Mouse (Mus musculus) MEL (cell line): ENCODE measurements around the gene Hspg2. TPM values are rescaled to one million over a fixed set of nuclear protein-coding genes. Genes with fewer than 3 reads are reported as not detected.

Source experiments
- DNase-seq: peaks from one replicate; pipeline ENCODE4 v3.0.0; 2011; ENCODE audit warnings: low read depth, low spot score
- H3K27ac ChIP-seq: 2 replicates; pipeline ENCODE4 v1.5.1; 2012; ENCODE audit warnings: low read depth, mild to moderate bottlenecking, control low read depth, low read length, moderate library complexity; ENCODE audit not compliant: control insufficient read depth
- H3K27me3 ChIP-seq, 2 experiments: fragments of 150-350 bp in 1 of 2; sonication (generic) in 1 of 2; 2 replicates each; pipeline ENCODE4 v1.6.1; 2012; ENCODE audit warnings: low read length in 2 of 2, mild to moderate bottlenecking in 2 of 2, improper control_type of control experiment in 1 of 2, moderate library complexity in 1 of 2; ENCODE audit not compliant: insufficient read depth in 2 of 2, control insufficient read depth in 1 of 2
- H3K36me3 ChIP-seq, 2 experiments: 2 replicates each; pipeline ENCODE4 v1.6.1; 2012 to 2014; ENCODE audit warnings: low read length in 2 of 2, improper control_type of control experiment in 1 of 2, inconsistent platforms in 1 of 2, mild to moderate bottlenecking in 1 of 2; ENCODE audit not compliant: insufficient read depth in 2 of 2, control insufficient read depth in 1 of 2
- H3K4me1 ChIP-seq, 2 experiments: fragments of 150-350 bp in 1 of 2; sonication (generic) in 1 of 2; 2 replicates each; pipeline ENCODE4 v1.6.1; 2012; ENCODE audit warnings: low read length in 2 of 2, improper control_type of control experiment in 1 of 2, mild to moderate bottlenecking in 1 of 2; ENCODE audit not compliant: insufficient read depth in 2 of 2, control insufficient read depth in 1 of 2
- H3K4me3 ChIP-seq, 2 experiments: fragments of 150-350 bp in 1 of 2; sonication (generic) in 1 of 2; 2 replicates each; pipeline ENCODE4 v1.5.1; 2012; ENCODE audit warnings: low read depth in 2 of 2, low read length in 2 of 2, mild to moderate bottlenecking in 2 of 2, moderate library complexity in 2 of 2, control low read depth in 1 of 2, improper control_type of control experiment in 1 of 2; ENCODE audit not compliant: control insufficient read depth in 1 of 2, insufficient read depth in 1 of 2
- H3K79me2 ChIP-seq: 2 replicates; pipeline ENCODE4 v1.6.1; 2012; ENCODE audit warnings: mild to moderate bottlenecking, low read length, moderate library complexity; ENCODE audit not compliant: control insufficient read depth, poor library complexity, insufficient read depth
- H3K9ac ChIP-seq: 2 replicates; pipeline ENCODE4 v1.6.1; 2012; ENCODE audit warnings: low read depth, mild to moderate bottlenecking, control low read depth, low read length, moderate library complexity; ENCODE audit not compliant: control insufficient read depth, poor library complexity, severe bottlenecking
- H3K9me3 ChIP-seq: fragments of 150-350 bp; sonication (generic); replicated peaks from 2 replicates; pipeline ENCODE4 v1.6.1; 2012; ENCODE audit warnings: mild to moderate bottlenecking, low read length, improper control_type of control experiment, moderate library complexity; ENCODE audit not compliant: insufficient read depth
- CHD1 ChIP-seq: IDR thresholded peaks from 2 replicates; pipeline ENCODE4 v1.6.1; 2012; ENCODE audit warnings: low read depth, mild to moderate bottlenecking, inconsistent platforms, low read length, improper control_type of control experiment
- CHD2 ChIP-seq: IDR thresholded peaks from 2 replicates; pipeline ENCODE4 v1.6.1; 2011; ENCODE audit warnings: low read length, improper control_type of control experiment
- E2F4 ChIP-seq: IDR thresholded peaks from 2 replicates; pipeline ENCODE4 v1.6.1; 2011; ENCODE audit warnings: low read depth, low read length, improper control_type of control experiment, borderline replicate concordance
- GATA1 ChIP-seq: IDR thresholded peaks from 2 replicates; pipeline ENCODE4 v1.6.1; 2011; ENCODE audit warnings: low read depth, low read length, improper control_type of control experiment
- KAT2A ChIP-seq: conservative IDR thresholded peaks from 2 replicates; pipeline ENCODE4 v1.6.1; 2012; ENCODE audit warnings: low read depth, low read length, improper control_type of control experiment, inconsistent platforms
- MYB ChIP-seq: IDR thresholded peaks from 2 replicates; pipeline ENCODE4 v1.6.1; 2011; ENCODE audit warnings: mild to moderate bottlenecking, low read depth, low read length, improper control_type of control experiment
- MYC ChIP-seq: IDR thresholded peaks from 2 replicates; pipeline ENCODE4 v1.6.1; 2011; ENCODE audit warnings: low read depth, mild to moderate bottlenecking, low read length, improper control_type of control experiment, moderate library complexity
- POLR2A ChIP-seq, 2 experiments: IDR thresholded peaks; 2 replicates each; pipeline ENCODE4 v1.6.1; 2011 to 2012; ENCODE audit warnings: low read length in 2 of 2, mild to moderate bottlenecking in 2 of 2, control low read depth in 1 of 2, improper control_type of control experiment in 1 of 2, low read depth in 1 of 2, moderate library complexity in 1 of 2; ENCODE audit not compliant: control insufficient read depth in 1 of 2, insufficient read depth in 1 of 2, poor library complexity in 1 of 2
- SIN3A ChIP-seq: IDR thresholded peaks from 2 replicates; pipeline ENCODE4 v1.6.1; 2012; ENCODE audit warnings: low read length, improper control_type of control experiment, inconsistent platforms
- USF1 ChIP-seq: IDR thresholded peaks from 2 replicates; pipeline ENCODE4 v1.6.1; 2014; ENCODE audit warnings: low read depth, mild to moderate bottlenecking, inconsistent platforms, low read length, improper control_type of control experiment, moderate library complexity
- USF2 ChIP-seq, 2 experiments: IDR thresholded peaks; 2 replicates each; pipeline ENCODE4 v1.6.1; 2011 to 2012; ENCODE audit warnings: improper control_type of control experiment in 2 of 2, low read length in 2 of 2, borderline replicate concordance in 1 of 2, inconsistent platforms in 1 of 2, low read depth in 1 of 2, mild to moderate bottlenecking in 1 of 2; ENCODE audit not compliant: insufficient read depth in 1 of 2
- ZKSCAN1 ChIP-seq: IDR thresholded peaks from 2 replicates; pipeline ENCODE4 v1.6.1; 2012; ENCODE audit warnings: low read depth, mild to moderate bottlenecking, inconsistent platforms, low read length, improper control_type of control experiment, moderate library complexity
- polyA plus RNA-seq, 2 experiments: library from polyadenylated mRNA; stranded (reverse) in 1 of 2; unstranded in 1 of 2; fragments of >175 nt in 1 of 2; fragments of >200 nt in 1 of 2; gene quantifications; 2 replicates each; pipeline versions ENCODE4 v1.2.1 to v1.2.4; 2012; ENCODE audit warnings: low replicate concordance in 2 of 2, low read depth in 1 of 2; ENCODE audit not compliant: insufficient read length in 2 of 2, insufficient read depth in 1 of 2, missing spikeins in 1 of 2
- total RNA-seq: library from RNA; depleted of rRNA; stranded (reverse); fragments of 300-350 nt; gene quantifications from 2 replicates; pipeline ENCODE4 v1.2.3, GENCODE M21; 2012

The Hspg2 gene
- total and polyA plus RNA-seq, 3 experiments: 0.04 TPM; not detected in 1

- no peak overlapping the region for H3K27ac ChIP-seq
- H3K79me2 ChIP-seq: no peaks in the 10 kb centered on the region
- H3K9me3 ChIP-seq: no peaks in the 10 kb centered on the region
- H3K27me3 ChIP-seq: no peaks in the 10 kb centered on the region
- no peaks in the 10 kb centered on the region for H3K36me3 ChIP-seq
- H3K9ac ChIP-seq: no peak overlapping the region
- no peak overlapping the region for H3K4me3 ChIP-seq
- TF ChIP-seq MYB (no peak), MYC (no peak), POLR2A (IDR thresholded peaks at IDR 0.05; ENCODE audit: control insufficient read depth in 1 of 2, insufficient read depth in 1 of 2, low read depth in 1 of 2, low read length in 2 of 2, poor library complexity in 1 of 2) (no peak), USF1 (no peak), KAT2A (no peak), CHD1 (no peak)
- H3K4me1 ChIP-seq: no peaks in the 10 kb centered on the region
- DNase-seq: no peak
Observed at GRCm38 (mm10) chr4:137506629-137507028, 38.1 kb downstream of the Hspg2 start.

DNA sequence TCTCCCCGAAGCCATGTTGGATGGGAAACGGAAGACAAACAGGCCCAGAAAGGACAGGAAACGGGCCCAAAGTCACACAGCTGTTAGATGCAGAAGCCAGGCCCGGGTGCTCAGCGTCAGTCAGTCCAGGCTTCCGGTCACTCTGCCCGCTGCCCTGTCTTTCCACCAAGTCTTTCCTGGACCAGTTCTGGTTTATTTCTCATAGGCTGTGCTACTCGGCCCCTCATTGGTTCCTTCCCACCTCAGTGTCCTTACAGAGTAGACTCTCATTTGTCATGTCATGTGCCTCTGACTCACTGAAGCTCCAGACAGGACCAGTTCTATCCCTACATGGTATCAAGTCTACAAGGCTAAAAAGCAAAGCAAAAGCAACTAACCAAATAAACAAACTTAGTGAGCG lies 41.0 kb downstream of the Hspg2 start:
- no peak for DNase-seq
- Histone ChIP-seq H3K27ac (no peak overlapping the region), H3K79me2 (no peaks in the 10 kb centered on the region), H3K4me3 (no peak overlapping the region), H3K4me1 (no peaks in the 10 kb centered on the region), H3K9ac (no peak overlapping the region), H3K9me3 (no peaks in the 10 kb centered on the region), H3K36me3 (no peaks in the 10 kb centered on the region), H3K27me3 (no peaks in the 10 kb centered on the region)
- TF ChIP-seq USF2 (IDR thresholded peaks at IDR 0.05; ENCODE audit: borderline replicate concordance in 1 of 2, insufficient read depth in 1 of 2, low read depth in 1 of 2, low read length in 2 of 2): no peak

GRCm38 (mm10) chr4:137510021-137510696 lies 41.6 kb downstream of the Hspg2 start:
- no peaks in the 10 kb centered on the region for H3K9me3 ChIP-seq
- H3K4me1 ChIP-seq: no peaks in the 10 kb centered on the region
- no peak overlapping the region for H3K4me3 ChIP-seq
- H3K27me3 ChIP-seq: no peaks in the 10 kb centered on the region
- TF ChIP-seq SIN3A: no peak
- TF ChIP-seq MYC: no peak
- no peak for TF ChIP-seq ZKSCAN1
- no peak for TF ChIP-seq CHD2
- TF ChIP-seq MYB: no peak
- no peak for TF ChIP-seq GATA1
- TF ChIP-seq E2F4: no peak
- no peak for DNase-seq
- H3K79me2 ChIP-seq: no peaks in the 10 kb centered on the region
- no peak overlapping the region for H3K27ac ChIP-seq
- no peak overlapping the region for H3K9ac ChIP-seq
- no peaks in the 10 kb centered on the region for H3K36me3 ChIP-seq
